Comparison of ENCODE assay signal across 14 mouse cellular contexts in genomic region chr8:12535617-12536016, GRCm38 (mm10). TPM values are rescaled to one million over a fixed set of nuclear protein-coding genes. Genes with fewer than 3 reads are reported as not detected.
DNase-seq lines count a peak whose midpoint lies in the region; ATAC-seq and TF ChIP-seq lines count a peak whose summit lies in the region.
"Had no signal": no experiment of that assay in that cellular context is flagged by ENCODE, and none has a peak within 500 bp of the region (broad histone marks: within the 10 kb centered on the region; RNA-seq: fewer than 3 reads in every experiment).

No protein-coding gene starts in this region.

- no peaks in the 10 kb centered on the region for H3K27me3 ChIP-seq in hindbrain, embryonic 14.5 days (ENCODE audit: control insufficient read depth, insufficient read depth, low read length)
- H3K27me3 ChIP-seq in hindbrain, embryonic 11.5 days (ENCODE audit: control insufficient read depth, insufficient read depth, low read length), result no peaks in the 10 kb centered on the region
- H3K27me3 ChIP-seq in lung, postnatal 0 days (replicated peaks; ENCODE audit: insufficient read depth, low read length), result no peaks in the 10 kb centered on the region
- H3K27me3 ChIP-seq in stomach, embryonic 14.5 days (ENCODE audit: control insufficient read depth, insufficient read depth, low read length), result no peaks in the 10 kb centered on the region
- H3K27me3 ChIP-seq: intestine, embryonic 15.5 days had no signal

- H3K4me3 ChIP-seq in hindbrain, embryonic 14.5 days (replicated peaks; ENCODE audit: low read length), result no peak overlapping the region
- no peak overlapping the region for H3K4me3 ChIP-seq in hindbrain, embryonic 11.5 days (ENCODE audit: low read depth, low read length)
- H3K4me3 ChIP-seq in lung, postnatal 0 days (ENCODE audit: low read depth, low read length), result no peak overlapping the region
- no peak overlapping the region for H3K4me3 ChIP-seq in stomach, embryonic 14.5 days (ENCODE audit: low read depth, low read length)
- H3K4me3 ChIP-seq: intestine, embryonic 15.5 days; layer of hippocampus, adult 2 months had no signal

- H3K4me1 ChIP-seq in hindbrain, embryonic 14.5 days (replicated peaks; ENCODE audit: control insufficient read depth, insufficient read depth, low read length), result no peaks in the 10 kb centered on the region
- no peaks in the 10 kb centered on the region for H3K4me1 ChIP-seq in hindbrain, embryonic 11.5 days (replicated peaks; ENCODE audit: control insufficient read depth, insufficient read depth, low read length)
- no peaks in the 10 kb centered on the region for H3K4me1 ChIP-seq in lung, postnatal 0 days (ENCODE audit: insufficient read depth, low read depth, low read length)
- H3K4me1 ChIP-seq in stomach, embryonic 14.5 days (ENCODE audit: control insufficient read depth, insufficient read depth, low read length), result no peaks in the 10 kb centered on the region

- ATAC-seq in hindbrain, embryonic 14.5 days (ENCODE audit: low FRiP score), result no peak
- ATAC-seq in hindbrain, embryonic 11.5 days (ENCODE audit: low FRiP score), result no peak
- ATAC-seq in lung, postnatal 0 days, result no peak
- ATAC-seq in stomach, embryonic 14.5 days (ENCODE audit: insufficient number of reproducible peaks, insufficient read depth, low FRiP score, low read depth), result peak; percentile 61; the same call in 1 of the 2 replicates
- ATAC-seq: intestine, embryonic 15.5 days had no signal

- H3K9me3 ChIP-seq in hindbrain, embryonic 14.5 days (ENCODE audit: control insufficient read depth, low read length), result peaks cover 6% of the 10 kb centered on the region; the same call in 1 of the 2 replicates
- no peaks in the 10 kb centered on the region for H3K9me3 ChIP-seq in hindbrain, embryonic 11.5 days (ENCODE audit: control insufficient read depth, low read length)
- no peaks in the 10 kb centered on the region for H3K9me3 ChIP-seq in lung, postnatal 0 days (ENCODE audit: low read length)
- no peaks in the 10 kb centered on the region for H3K9me3 ChIP-seq in stomach, embryonic 14.5 days (ENCODE audit: control insufficient read depth, low read depth, low read length)
- H3K9me3 ChIP-seq: intestine, embryonic 15.5 days had no signal

- TF ChIP-seq POLR2A in brain, embryonic 14.5 days (IDR thresholded peaks at IDR 0.05; ENCODE audit: borderline replicate concordance, extremely low read depth, insufficient read depth, insufficient read length, poor library complexity, severe bottlenecking), result no peak

- WGBS in hindbrain, embryonic 14.5 days, result 55% methylated on average over 9 of the region's 9 CpGs
- whole genome bisulfite sequencing in hindbrain, embryonic 11.5 days, result 85% methylated on average over 9 of the region's 9 CpGs
- WGBS in lung, postnatal 0 days, result 17% methylated on average over 9 of the region's 9 CpGs
- WGBS in stomach, embryonic 14.5 days, result 21% methylated on average over 9 of the region's 9 CpGs

- no peak overlapping the region for H3K27ac ChIP-seq in hindbrain, embryonic 14.5 days
- H3K27ac ChIP-seq in hindbrain, embryonic 11.5 days (ENCODE audit: low read depth, low read length), result no peak overlapping the region
- H3K27ac ChIP-seq in lung, postnatal 0 days (ENCODE audit: low read length), result no peak overlapping the region
- no peak overlapping the region for H3K27ac ChIP-seq in stomach, embryonic 14.5 days (ENCODE audit: low read length)
- H3K27ac ChIP-seq: intestine, embryonic 15.5 days; layer of hippocampus, adult 2 months had no signal

- no peak for TF ChIP-seq CTCF in lung, postnatal 0 days (IDR thresholded peaks at IDR 0.05)
- no peak for TF ChIP-seq CTCF in brain, embryonic 14.5 days (IDR thresholded peaks at IDR 0.05; ENCODE audit: borderline replicate concordance, extremely low read depth, insufficient read depth, insufficient read length)

- H3K36me3 ChIP-seq in hindbrain, embryonic 14.5 days (replicated peaks; ENCODE audit: control insufficient read depth, insufficient read depth), result no peaks in the 10 kb centered on the region
- no peaks in the 10 kb centered on the region for H3K36me3 ChIP-seq in hindbrain, embryonic 11.5 days (ENCODE audit: control insufficient read depth, insufficient read depth, low read length)
- H3K36me3 ChIP-seq in lung, postnatal 0 days (ENCODE audit: insufficient read depth, low read length), result no peaks in the 10 kb centered on the region
- no peaks in the 10 kb centered on the region for H3K36me3 ChIP-seq in stomach, embryonic 14.5 days (ENCODE audit: control insufficient read depth, insufficient read depth, low read length)
- H3K36me3 ChIP-seq: intestine, embryonic 15.5 days had no signal

- TF ChIP-seq EP300 in lung, postnatal 0 days (IDR thresholded peaks at IDR 0.05), result no peak

- H3K9ac ChIP-seq in hindbrain, embryonic 14.5 days, result no peak overlapping the region
- no peak overlapping the region for H3K9ac ChIP-seq in hindbrain, embryonic 11.5 days (ENCODE audit: low read depth, low read length)
- no peak overlapping the region for H3K9ac ChIP-seq in lung, postnatal 0 days (replicated peaks; ENCODE audit: low read depth)
- H3K9ac ChIP-seq in stomach, embryonic 14.5 days (replicated peaks; ENCODE audit: low read depth, low read length), result no peak overlapping the region
- H3K9ac ChIP-seq: intestine, embryonic 15.5 days had no signal

- no peak overlapping the region for H3K4me2 ChIP-seq in hindbrain, embryonic 14.5 days (replicated peaks)
- no peak overlapping the region for H3K4me2 ChIP-seq in hindbrain, embryonic 11.5 days (replicated peaks; ENCODE audit: low read depth, low read length)
- H3K4me2 ChIP-seq in lung, postnatal 0 days (replicated peaks; ENCODE audit: low read depth, low read length), result no peak overlapping the region
- no peak overlapping the region for H3K4me2 ChIP-seq in stomach, embryonic 14.5 days (replicated peaks; ENCODE audit: low read depth, low read length)
- H3K4me2 ChIP-seq: intestine, embryonic 15.5 days had no signal

- peak; percentile 46 for DNase-seq in hindbrain, embryonic 14.5 days (ENCODE audit: low spot score)
- DNase-seq in hindbrain, embryonic 11.5 days (ENCODE audit: low spot score), result no peak
- DNase-seq in lung, postnatal 0 days (ENCODE audit: low spot score), result peak; percentile 49
- DNase-seq in lung, postnatal 14 days, result no peak
- peak; percentile 82 for DNase-seq in brain, embryonic 14.5 days (ENCODE audit: low read depth)
- no peak for DNase-seq in ovary, postnatal 14 days (ENCODE audit: low spot score)
- DNase-seq: adrenal gland, adult 8-10 months; heart, postnatal 14 days; thymus, postnatal 25 days had no signal

RNA-seq across cellular contexts. Expression of gene Spaca7, which starts 37.2 kb away (rescaled TPM):
- not detected in 2 replicates for polyA plus RNA-seq in hindbrain, embryonic 14.5 days (2014; fragmentation: Nextera tagmentation; extraction: Ambion mirVana)
- not detected in 2 replicates for polyA plus RNA-seq in hindbrain, embryonic 11.5 days (2014; fragmentation: Nextera tagmentation; extraction: Ambion mirVana)
- polyA plus RNA-seq in lung, postnatal 0 days (2015; fragmentation: Nextera tagmentation; extraction: Ambion mirVana), result not detected in 2 replicates
- polyA plus RNA-seq in brain, embryonic 14.5 days (2012; rRNA removed), result not detected in 2 replicates
- polyA plus RNA-seq in stomach, embryonic 14.5 days (2014; fragmentation: Nextera tagmentation; extraction: Ambion mirVana), result not detected in 2 replicates
- polyA plus RNA-seq: intestine, embryonic 15.5 days; limb, embryonic 11.5 days; liver, embryonic 16.5 days had no signal

Comparison
In these comparisons a context has a peak if more than half of its experiments do, and no peak if none do; other contexts are left out.
1. DNase-seq: peak in hindbrain, embryonic 14.5 days (single experiment), lung, postnatal 0 days (single experiment) and brain, embryonic 14.5 days (single experiment); none in hindbrain, embryonic 11.5 days (single experiment), lung, postnatal 14 days (single experiment) and ovary, postnatal 14 days (single experiment).